Mouse (Mus musculus) kidney, postnatal 0 days (tissue): ENCODE measurements around the gene Tspan32. TPM values are rescaled to one million over a fixed set of nuclear protein-coding genes. Genes with fewer than 3 reads are reported as not detected.

Experiments
- ATAC-seq: fragments of 200-750 bp; cut with Nextera tagmentation; replicated peaks from 2 replicates; pipeline ENCODE4 v1.8.0; 2017; ENCODE audit warnings: low read depth, moderate number of reproducible peaks, moderate TSS enrichment, moderate library complexity; ENCODE audit not compliant: low FRiP score
- DNase-seq: peaks from one replicate; pipeline ENCODE4 v3.0.0-alpha.2; 2016; ENCODE audit warnings: low spot score
- H3K27ac ChIP-seq: fragments of 300-500 bp; sonication (generic); 2 replicates; pipeline ENCODE4 v1.5.1; 2014; ENCODE audit warnings: mild to moderate bottlenecking
- H3K27me3 ChIP-seq: fragments of 300-500 bp; sonication (generic); 2 replicates; pipeline ENCODE4 v1.6.1; 2014; ENCODE audit warnings: low read length, mixed read lengths; ENCODE audit not compliant: insufficient read depth
- H3K36me3 ChIP-seq: fragments of 300-500 bp; sonication (generic); 2 replicates; pipeline ENCODE4 v1.6.1; 2014; ENCODE audit warnings: low read length, mixed read lengths; ENCODE audit not compliant: insufficient read depth
- H3K4me1 ChIP-seq: fragments of 300-500 bp; sonication (generic); replicated peaks from 2 replicates; pipeline ENCODE4 v1.6.1; 2014; ENCODE audit warnings: antibody characterized with exemption, low read length, mixed read lengths; ENCODE audit not compliant: insufficient read depth
- H3K4me2 ChIP-seq: fragments of 300-500 bp; sonication (generic); 2 replicates; pipeline ENCODE4 v1.6.1; 2014; ENCODE audit warnings: mild to moderate bottlenecking, low read length, moderate library complexity, mixed read lengths
- H3K4me3 ChIP-seq: fragments of 300-500 bp; sonication (generic); replicated peaks from 2 replicates; pipeline ENCODE4 v1.5.1; 2014; ENCODE audit warnings: low read depth, low read length
- H3K9ac ChIP-seq: fragments of 300-500 bp; sonication (generic); 2 replicates; pipeline ENCODE4 v1.6.1; 2014; ENCODE audit warnings: low read depth, low read length
- H3K9me3 ChIP-seq: fragments of 300-500 bp; sonication (generic); replicated peaks from 2 replicates; pipeline ENCODE4 v1.6.1; 2016; ENCODE audit warnings: low read length, inconsistent platforms, mixed read lengths
- CTCF ChIP-seq: IDR thresholded peaks from 2 replicates; pipeline ENCODE4 v1.5.1; 2016; ENCODE audit warnings: antibody characterized with exemption, low read depth, mild to moderate bottlenecking, moderate library complexity
- WGBS: fragments of 180-500 bp; shearing (Covaris S2); extraction: QIAGEN DNeasy Blood & Tissue Kit; methylation state at CpG from one replicate; pipeline ENCODE4 v1.1.7; 2014; 5-methylcytosine and 5-hydroxymethylcytosine counted together
- polyA plus RNA-seq: library from polyadenylated mRNA; unstranded; fragments of >200 nt; fragmentation: Nextera tagmentation; extraction: Ambion mirVana; gene quantifications from 2 replicates; pipeline ENCODE4 v1.2.1, GENCODE M21; 2015

The Tspan32 gene
- polyA plus RNA-seq, 1 experiment from 2014 or later = 1.1 TPM

- DNase-seq (no peak), ATAC-seq (no peak)
- Histone ChIP-seq H3K4me2 (no peak overlapping the region), H3K9me3 (no peaks in the 10 kb centered on the region), H3K27ac (no peak overlapping the region), H3K9ac (no peak overlapping the region), H3K4me1 (no peaks in the 10 kb centered on the region), H3K36me3 (no peaks in the 10 kb centered on the region), H3K27me3 (no peaks in the 10 kb centered on the region), H3K4me3 (no peak overlapping the region)
- 82% methylated on average over 1 of the region's 1 CpGs for WGBS
- no peak for TF ChIP-seq CTCF
These were observed 19.4 kb downstream of the Tspan32 start for GRCm38 (mm10) chr7:143024293-143024692.

GRCm38 (mm10) chr7:143025496-143025895 is 20.6 kb downstream of the Tspan32 start:
- DNase-seq (no peak), ATAC-seq (no peak)
- H3K27ac ChIP-seq = no peak overlapping the region
- H3K27me3 ChIP-seq = no peaks in the 10 kb centered on the region
- no peaks in the 10 kb centered on the region for H3K9me3 ChIP-seq
- no peak overlapping the region for H3K9ac ChIP-seq
- H3K4me2 ChIP-seq = no peak overlapping the region
- no peak for TF ChIP-seq CTCF
- no peaks in the 10 kb centered on the region for H3K4me1 ChIP-seq
- WGBS = 94% methylated on average over 3 of the region's 3 CpGs
- no peaks in the 10 kb centered on the region for H3K36me3 ChIP-seq
- H3K4me3 ChIP-seq = no peak overlapping the region

DNA sequence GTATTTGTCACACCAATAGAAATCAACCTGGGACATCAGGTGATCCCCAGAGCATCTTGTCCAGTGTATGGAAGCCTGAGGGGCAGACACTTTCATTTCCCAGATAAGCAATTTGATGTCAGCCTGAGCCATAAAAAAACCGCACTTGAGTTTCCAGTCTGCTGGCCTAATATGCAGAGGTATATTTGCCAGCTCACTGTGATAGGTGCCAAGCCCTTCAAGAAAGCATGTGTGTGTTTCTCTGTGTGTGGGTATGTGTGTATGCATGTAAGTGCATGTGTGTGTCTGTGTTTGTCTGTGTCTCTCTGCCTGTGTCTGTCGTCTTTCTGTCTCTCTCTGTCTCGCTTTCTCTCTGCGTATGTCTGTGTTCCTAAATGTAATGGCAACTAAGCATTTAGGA is 22.4 kb downstream of the Tspan32 start:
- Histone ChIP-seq H3K4me2 (no peak overlapping the region), H3K27me3 (no peaks in the 10 kb centered on the region), H3K27ac (no peak overlapping the region), H3K4me3 (no peak overlapping the region), H3K9me3 (no peaks in the 10 kb centered on the region), H3K36me3 (no peaks in the 10 kb centered on the region), H3K9ac (no peak overlapping the region), H3K4me1 (no peaks in the 10 kb centered on the region)
- WGBS = 92% methylated on average over 4 of the region's 4 CpGs
- ATAC-seq (no peak), DNase-seq (no peak)
- no peak for TF ChIP-seq CTCF

GRCm38 (mm10) chr7:143031816-143032215 is 27.0 kb downstream of the Tspan32 start:
- no peak for DNase-seq
- ATAC-seq = no peak

GRCm38 (mm10) chr7:143033581-143033980 is 28.7 kb downstream of the Tspan32 start:
- 76% methylated on average over 4 of the region's 4 CpGs for WGBS
- no peak for DNase-seq
- no peak for TF ChIP-seq CTCF
- Histone ChIP-seq H3K9ac (no peak overlapping the region), H3K27me3 (no peaks in the 10 kb centered on the region), H3K27ac (no peak overlapping the region), H3K4me1 (no peaks in the 10 kb centered on the region), H3K4me2 (no peak overlapping the region), H3K36me3 (0 out of 2 replicates have a peak, but pooled peaks cover 3% of the 10 kb centered on the region), H3K9me3 (no peaks in the 10 kb centered on the region), H3K4me3 (no peak overlapping the region)
- ATAC-seq = no peak

More at GRCm38 (mm10) chr7:143031816-143032215, 27.0 kb downstream of the Tspan32 start:
- Histone ChIP-seq H3K36me3 (0 out of 2 replicates have a peak, but pooled peaks cover 3% of the 10 kb centered on the region), H3K9me3 (no peaks in the 10 kb centered on the region), H3K4me1 (no peaks in the 10 kb centered on the region), H3K9ac (no peak overlapping the region), H3K27me3 (no peaks in the 10 kb centered on the region), H3K27ac (no peak overlapping the region), H3K4me3 (no peak overlapping the region), H3K4me2 (no peak overlapping the region)
- WGBS = 81% methylated on average over 1 of the region's 1 CpGs
- TF ChIP-seq CTCF = no peak

- H3K4me1 ChIP-seq = no peaks in the 10 kb centered on the region
- no peaks in the 10 kb centered on the region for H3K27me3 ChIP-seq
- DNase-seq = no peak
- no peak overlapping the region for H3K9ac ChIP-seq
- WGBS = 94% methylated on average over 2 of the region's 2 CpGs
- H3K9me3 ChIP-seq = no peaks in the 10 kb centered on the region
- TF ChIP-seq CTCF = no peak
- H3K36me3 ChIP-seq = 0 out of 2 replicates have a peak, but pooled peaks cover 3% of the 10 kb centered on the region
- no peak overlapping the region for H3K27ac ChIP-seq
- H3K4me3 ChIP-seq = no peak overlapping the region
- ATAC-seq = no peak
- no peak overlapping the region for H3K4me2 ChIP-seq
These were observed 29.3 kb downstream of the Tspan32 start for GRCm38 (mm10) chr7:143034112-143034511.
